Mouse (Mus musculus): ENCODE results near the gene Ddb2. TPM values are rescaled to one million over a fixed set of nuclear protein-coding genes. Genes with fewer than 3 reads are reported as not detected.

The Ddb2 gene
- polyA plus RNA-seq, 1 experiment from 2014 or later: 5.5 TPM

- peaks cover 27% of the 10 kb centered on the region for H3K4me1 ChIP-seq (replicated peaks)
- H3K9ac ChIP-seq: no peak overlapping the region
- H3K9me3 ChIP-seq (replicated peaks): no peaks in the 10 kb centered on the region
- no peaks in the 10 kb centered on the region for H3K27me3 ChIP-seq
- H3K4me2 ChIP-seq: no peak overlapping the region
- DNase-seq (no peak), ATAC-seq (ENCODE audit: low read depth) (no peak)
- WGBS (ENCODE audit: insufficient replicate concordance): 69% methylated on average over 4 of the region's 4 CpGs
- H3K36me3 ChIP-seq: peaks cover 63% of the 10 kb centered on the region
- H3K27ac ChIP-seq: no peak overlapping the region
- H3K4me3 ChIP-seq (replicated peaks): no peak overlapping the region
Observed at GRCm38 (mm10) chr2:91162952-91163351, 73.8 kb downstream of the Ddb2 start.

Other genes with a start within 250 kb of the Ddb2 start
- gene Rapsn, start 201.4 kb downstream of the Ddb2 start, polyA plus RNA-seq (2015; fragmentation: Nextera tagmentation; extraction: Ambion mirVana): 0.69 and 1.00 TPM in 2 replicates
- gene Psmc3, start 183.0 kb downstream of the Ddb2 start, polyA plus RNA-seq (2015; fragmentation: Nextera tagmentation; extraction: Ambion mirVana): 188 and 213 TPM in 2 replicates
- gene Slc39a13, start 166.6 kb downstream of the Ddb2 start, polyA plus RNA-seq (2015; fragmentation: Nextera tagmentation; extraction: Ambion mirVana): 10.6 and 10.9 TPM in 2 replicates
- gene Spi1, start 154.6 kb downstream of the Ddb2 start, polyA plus RNA-seq (2015; fragmentation: Nextera tagmentation; extraction: Ambion mirVana): 14.1 and 15.1 TPM in 2 replicates
- gene Mybpc3, start 118.8 kb downstream of the Ddb2 start, polyA plus RNA-seq (2015; fragmentation: Nextera tagmentation; extraction: Ambion mirVana): 0.14 and 0.95 TPM in 2 replicates
- gene Madd, start 53.1 kb downstream of the Ddb2 start, polyA plus RNA-seq (2015; fragmentation: Nextera tagmentation; extraction: Ambion mirVana): 7.4 and 8.4 TPM in 2 replicates
- gene Nr1h3, start 34.1 kb downstream of the Ddb2 start, polyA plus RNA-seq (2015; fragmentation: Nextera tagmentation; extraction: Ambion mirVana): 14.1 and 16.5 TPM in 2 replicates
- 8.2 and 10.4 TPM in 2 replicates for gene Acp2, start 34.1 kb downstream of the Ddb2 start, polyA plus RNA-seq (2015; fragmentation: Nextera tagmentation; extraction: Ambion mirVana)
- gene Pacsin3, start 19.0 kb upstream of the Ddb2 start, polyA plus RNA-seq (2015; fragmentation: Nextera tagmentation; extraction: Ambion mirVana): 10.5 and 11.5 TPM in 2 replicates
- 64.1 and 70.4 TPM in 2 replicates for gene Arfgap2, start 28.0 kb upstream of the Ddb2 start, polyA plus RNA-seq (2015; fragmentation: Nextera tagmentation; extraction: Ambion mirVana)
- gene 1110051M20Rik, start 207.7 kb upstream of the Ddb2 start, polyA plus RNA-seq (2015; fragmentation: Nextera tagmentation; extraction: Ambion mirVana): 7.5 and 7.7 TPM in 2 replicates
- gene Lrp4, start 220.5 kb upstream of the Ddb2 start, polyA plus RNA-seq (2015; fragmentation: Nextera tagmentation; extraction: Ambion mirVana): 0.93 and 1.1 TPM in 2 replicates